Mouse (Mus musculus) embryonic facial prominence, embryonic 11.5 days (tissue): Measurements from ENCODE around the gene Mrps27. TPM values are rescaled to one million over a fixed set of nuclear protein-coding genes. Genes with fewer than 3 reads are reported as not detected.
A peak's percentile ranks its signal among the peaks of the same experiment; 100 is the strongest.

Source experiments
- ATAC-seq: fragments of 200-750 bp; cut with Nextera tagmentation; replicated peaks from 2 replicates; pipeline ENCODE4 v1.8.0; 2017; ENCODE audit warnings: low read depth; ENCODE audit not compliant: insufficient number of reproducible peaks, low FRiP score, low TSS enrichment
- DNase-seq: peaks from one replicate; pipeline ENCODE4 v3.0.0-alpha.2; 2015; ENCODE audit warnings: low spot score
- H3K27ac ChIP-seq: fragments of 300-500 bp; sonication (generic); replicated peaks from 2 replicates; pipeline ENCODE4 v1.5.1; 2014; ENCODE audit warnings: mild to moderate bottlenecking, low read depth, low read length, control low read depth
- H3K27me3 ChIP-seq: fragments of 300-500 bp; sonication (generic); 2 replicates; pipeline ENCODE4 v1.6.1; 2014; ENCODE audit warnings: mild to moderate bottlenecking, low read length, moderate library complexity, mixed read lengths; ENCODE audit not compliant: control insufficient read depth, insufficient read depth
- H3K36me3 ChIP-seq: fragments of 300-500 bp; sonication (generic); replicated peaks from 2 replicates; pipeline ENCODE4 v1.6.1; 2014; ENCODE audit warnings: low read depth, mild to moderate bottlenecking, low read length, moderate library complexity, mixed read lengths; ENCODE audit not compliant: control insufficient read depth, insufficient read depth
- H3K4me1 ChIP-seq: fragments of 300-500 bp; sonication (generic); 2 replicates; pipeline ENCODE4 v1.6.1; 2014; ENCODE audit warnings: low read length, mixed read lengths; ENCODE audit not compliant: control insufficient read depth, insufficient read depth
- H3K4me2 ChIP-seq: fragments of 300-500 bp; sonication (generic); 2 replicates; pipeline ENCODE4 v1.6.1; 2014; ENCODE audit warnings: low read depth, mild to moderate bottlenecking, control low read depth, low read length, moderate library complexity
- H3K4me3 ChIP-seq: fragments of 300-500 bp; sonication (generic); 2 replicates; pipeline ENCODE4 v1.5.1; 2014; ENCODE audit warnings: low read depth, low read length, control low read depth
- H3K9ac ChIP-seq: fragments of 300-500 bp; sonication (generic); replicated peaks from 2 replicates; pipeline ENCODE4 v1.6.1; 2014; ENCODE audit warnings: mild to moderate bottlenecking, control low read depth, low read length
- H3K9me3 ChIP-seq: fragments of 300-500 bp; sonication (generic); replicated peaks from 2 replicates; pipeline ENCODE4 v1.6.1; 2016; ENCODE audit warnings: mild to moderate bottlenecking, low read length, inconsistent platforms, mixed read lengths; ENCODE audit not compliant: control insufficient read depth
- WGBS: fragments of 180-500 bp; shearing (Covaris S2); extraction: QIAGEN DNeasy Blood & Tissue Kit; methylation state at CpG from one replicate; pipeline ENCODE4 v1.1.7; 2014; 5-methylcytosine and 5-hydroxymethylcytosine counted together
- polyA plus RNA-seq: library from polyadenylated mRNA; unstranded; fragments of >200 nt; fragmentation: Nextera tagmentation; extraction: Ambion mirVana; gene quantifications from 2 replicates; pipeline ENCODE4 v1.2.1, GENCODE M21; 2014

Mrps27 gene
- polyA plus RNA-seq, 1 experiment from 2014 or later, result 68.3 TPM

GRCm38 (mm10) chr13:99395531-99395930, 50.9 kb downstream of the Mrps27 start:
- DNase-seq, result peak; percentile 41
- Histone ChIP-seq H3K36me3 (no peaks in the 10 kb centered on the region), H3K4me3 (no peak overlapping the region), H3K4me1 (no peaks in the 10 kb centered on the region), H3K4me2 (no peak overlapping the region), H3K27ac (peak overlapping the region; percentile 62; the same call in 1 of the 2 replicates), H3K9ac (no peak overlapping the region), H3K27me3 (no peaks in the 10 kb centered on the region), H3K9me3 (no peaks in the 10 kb centered on the region)
- ATAC-seq, result no peak
- 38% methylated on average over 12 of the region's 12 CpGs for WGBS

GRCm38 (mm10) chr13:99397228-99397627, 52.6 kb downstream of the Mrps27 start:
- no peak for DNase-seq
- no peaks in the 10 kb centered on the region for H3K4me1 ChIP-seq
- no peak overlapping the region for H3K4me3 ChIP-seq
- WGBS, result 70% methylated on average over 7 of the region's 7 CpGs
- no peak overlapping the region for H3K27ac ChIP-seq
- no peaks in the 10 kb centered on the region for H3K9me3 ChIP-seq
- H3K27me3 ChIP-seq, result no peaks in the 10 kb centered on the region
- no peaks in the 10 kb centered on the region for H3K36me3 ChIP-seq
- 0 out of 2 replicates have a peak, but pooled peaks have one; percentile 29 for ATAC-seq
- no peak overlapping the region for H3K4me2 ChIP-seq
- H3K9ac ChIP-seq, result no peak overlapping the region

- ATAC-seq (no peak), DNase-seq (no peak)
- no peaks in the 10 kb centered on the region for H3K4me1 ChIP-seq
- no peak overlapping the region for H3K4me3 ChIP-seq
- no peaks in the 10 kb centered on the region for H3K9me3 ChIP-seq
- H3K36me3 ChIP-seq, result no peaks in the 10 kb centered on the region
- WGBS, result 87% methylated on average over 12 of the region's 12 CpGs
- no peak overlapping the region for H3K9ac ChIP-seq
- no peaks in the 10 kb centered on the region for H3K27me3 ChIP-seq
- no peak overlapping the region for H3K4me2 ChIP-seq
- no peak overlapping the region for H3K27ac ChIP-seq
Observed at GRCm38 (mm10) chr13:99398149-99398701, 53.6 kb downstream of the Mrps27 start.

GRCm38 (mm10) chr13:99399373-99399772, 54.8 kb downstream of the Mrps27 start:
- no peak for ATAC-seq
- Histone ChIP-seq H3K9ac (no peak overlapping the region), H3K9me3 (no peaks in the 10 kb centered on the region), H3K4me3 (no peak overlapping the region), H3K4me2 (no peak overlapping the region), H3K27ac (no peak overlapping the region), H3K27me3 (no peaks in the 10 kb centered on the region), H3K4me1 (no peaks in the 10 kb centered on the region), H3K36me3 (no peaks in the 10 kb centered on the region)
- WGBS, result 74% methylated on average over 4 of the region's 4 CpGs
- no peak for DNase-seq

- DNase-seq, result no peak
- H3K36me3 ChIP-seq, result no peaks in the 10 kb centered on the region; the same call in 1 of the 2 replicates
- no peak overlapping the region for H3K4me3 ChIP-seq
- no peak overlapping the region for H3K4me2 ChIP-seq
- 66% methylated on average over 2 of the region's 2 CpGs for WGBS
- ATAC-seq, result no peak
- H3K27me3 ChIP-seq, result no peaks in the 10 kb centered on the region
- no peaks in the 10 kb centered on the region for H3K9me3 ChIP-seq
- H3K4me1 ChIP-seq, result 0 out of 2 replicates have a peak, but pooled peaks cover under 1% of the 10 kb centered on the region
- no peak overlapping the region for H3K27ac ChIP-seq
- no peak overlapping the region for H3K9ac ChIP-seq
Observed at GRCm38 (mm10) chr13:99409216-99409615, 64.6 kb downstream of the Mrps27 start.

GRCm38 (mm10) chr13:99410611-99411515, 66.3 kb downstream of the Mrps27 start:
- Histone ChIP-seq H3K4me1 (peaks cover 7% of the 10 kb centered on the region), H3K27ac (no peak overlapping the region), H3K4me3 (no peak overlapping the region), H3K9me3 (no peaks in the 10 kb centered on the region), H3K9ac (no peak overlapping the region), H3K27me3 (no peaks in the 10 kb centered on the region), H3K36me3 (peaks cover 3% of the 10 kb centered on the region), H3K4me2 (no peak overlapping the region)
- WGBS, result 89% methylated on average over 14 of the region's 14 CpGs
- no peak for DNase-seq
- ATAC-seq, result no peak

- H3K4me2 ChIP-seq, result no peak overlapping the region
- H3K27ac ChIP-seq, result no peak overlapping the region
- ATAC-seq, result no peak
- WGBS, result 94% methylated on average over 3 of the region's 3 CpGs
- H3K9me3 ChIP-seq, result no peaks in the 10 kb centered on the region
- H3K9ac ChIP-seq, result no peak overlapping the region
- peaks cover 3% of the 10 kb centered on the region for H3K36me3 ChIP-seq
- DNase-seq, result no peak
- H3K4me3 ChIP-seq, result no peak overlapping the region
- no peaks in the 10 kb centered on the region for H3K27me3 ChIP-seq
- peaks cover 7% of the 10 kb centered on the region for H3K4me1 ChIP-seq
Observed at GRCm38 (mm10) chr13:99411761-99412160, 67.2 kb downstream of the Mrps27 start.
